Mouse (Mus musculus): ENCODE measurements at regions not wholly inside any gene's neighbourhood (a gene's known extent, or its start where the extent isn't known, plus 50 kb on each side); places are given as distances from the start of the nearest gene placed in this dataset.
A peak's percentile ranks its signal among the peaks of the same experiment; 100 is the strongest.
"Not testable (repeated sequence)": the region's sequence is repeated elsewhere in the genome, so short reads cannot be mapped to it uniquely, and the experiment has no call there.

GRCm38 (mm10) chr17:50397324-50397723, 103.9 kb upstream of the Dazl start:
- no peak for DNase-seq (ENCODE audit: low spot score in 2 of 2)

GRCm38 (mm10) chr17:50407249-50407990, 101.8 kb upstream of the Plcl2 start:
- DNase-seq (ENCODE audit: low spot score in 2 of 2) = no peak

GRCm38 (mm10) chr17:50408581-50408980, 100.6 kb upstream of the Plcl2 start:
- DNase-seq (ENCODE audit: low spot score in 2 of 2) = no peak

GRCm38 (mm10) chr17:50409271-50409670, 99.9 kb upstream of the Plcl2 start:
- DNase-seq (ENCODE audit: low spot score in 2 of 2) = no peak

DNA sequence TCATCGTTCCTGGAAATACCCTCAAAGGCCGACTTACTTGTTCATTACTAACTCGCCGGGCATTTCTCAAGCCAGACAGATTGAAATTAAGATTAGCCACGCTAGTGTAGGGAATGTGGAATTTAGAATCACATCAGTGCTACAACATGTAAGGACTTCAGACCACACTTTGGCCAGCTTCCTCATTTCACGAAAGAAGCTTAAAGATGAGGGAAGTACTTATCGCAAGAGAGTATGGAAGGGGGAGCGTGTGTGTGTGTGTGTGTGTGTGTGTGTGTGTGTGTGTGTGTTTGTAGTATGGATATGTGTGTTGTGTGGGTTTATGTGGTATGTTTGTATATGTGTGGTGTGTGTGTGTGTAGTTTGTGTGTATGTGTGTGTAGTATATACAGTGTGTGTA, 99.3 kb upstream of the Plcl2 start:
- no peak for DNase-seq (ENCODE audit: low spot score in 2 of 2)

- DNase-seq (ENCODE audit: low spot score in 2 of 2) = no peak
Measured at GRCm38 (mm10) chr17:50410296-50410695, 98.9 kb upstream of the Plcl2 start.

- DNase-seq (ENCODE audit: low spot score in 2 of 2) = no peak
Measured at GRCm38 (mm10) chr17:50412446-50412845, 96.8 kb upstream of the Plcl2 start.

DNA sequence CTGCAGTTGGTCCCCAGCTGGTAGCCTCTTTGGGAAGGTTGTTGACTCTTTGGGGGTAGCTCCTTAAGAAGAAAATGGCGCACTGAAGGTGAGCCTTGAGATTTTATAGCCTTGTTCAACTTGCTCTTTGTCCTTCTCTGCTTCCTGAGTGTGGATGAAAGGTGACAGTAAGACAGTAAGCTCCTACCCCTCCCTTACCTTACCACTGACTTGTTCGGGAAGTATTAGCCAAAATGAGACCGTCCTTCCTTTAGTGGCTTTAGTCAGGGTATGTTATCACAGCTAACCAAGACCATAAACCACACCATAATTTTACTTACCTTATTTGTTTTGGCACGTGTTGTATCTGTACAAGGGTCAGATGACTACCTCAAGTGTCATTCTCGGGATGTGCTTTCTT, 95.3 kb upstream of the Plcl2 start:
- DNase-seq (ENCODE audit: low spot score in 2 of 2) = no peak

GRCm38 (mm10) chr17:50415331-50416005, 93.7 kb upstream of the Plcl2 start:
- DNase-seq (ENCODE audit: low spot score in 2 of 2) = no peak

GRCm38 (mm10) chr17:50416119-50416518, 93.1 kb upstream of the Plcl2 start:
- DNase-seq (ENCODE audit: low spot score in 2 of 2) = no peak

DNA sequence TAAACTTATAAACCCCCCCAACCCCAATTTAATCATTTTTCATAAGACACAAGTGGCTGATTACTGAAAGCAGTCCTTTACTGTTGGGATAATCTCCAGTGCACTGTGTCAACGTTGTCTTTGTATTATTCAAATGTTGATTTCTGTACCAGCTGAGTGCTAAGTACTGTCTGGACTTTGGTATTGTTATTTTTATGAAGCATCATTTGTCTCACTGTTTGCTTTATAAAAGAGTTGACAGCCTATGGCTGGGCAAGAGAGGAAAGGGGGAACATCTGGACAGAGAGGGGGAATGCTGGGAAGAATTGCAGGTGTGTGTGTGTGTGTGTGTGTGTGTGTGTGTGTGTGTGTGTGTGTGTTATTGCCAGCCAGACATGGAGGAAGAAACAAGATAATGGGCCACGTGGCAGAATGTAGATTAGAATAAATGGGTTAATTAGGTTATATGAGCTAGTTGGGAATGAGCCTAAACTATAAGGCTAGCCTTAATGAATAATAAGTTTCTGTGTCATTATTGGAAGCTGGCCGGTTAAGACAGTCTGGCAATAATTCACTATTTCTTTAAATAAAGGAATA, 92.6 kb upstream of the Plcl2 start:
- DNase-seq (ENCODE audit: low spot score in 2 of 2) = no peak

GRCm38 (mm10) chr17:50418863-50419383, 90.3 kb upstream of the Plcl2 start:
- peak; percentile 57 to 71 for DNase-seq (ENCODE audit: low spot score in 2 of 2)

DNA sequence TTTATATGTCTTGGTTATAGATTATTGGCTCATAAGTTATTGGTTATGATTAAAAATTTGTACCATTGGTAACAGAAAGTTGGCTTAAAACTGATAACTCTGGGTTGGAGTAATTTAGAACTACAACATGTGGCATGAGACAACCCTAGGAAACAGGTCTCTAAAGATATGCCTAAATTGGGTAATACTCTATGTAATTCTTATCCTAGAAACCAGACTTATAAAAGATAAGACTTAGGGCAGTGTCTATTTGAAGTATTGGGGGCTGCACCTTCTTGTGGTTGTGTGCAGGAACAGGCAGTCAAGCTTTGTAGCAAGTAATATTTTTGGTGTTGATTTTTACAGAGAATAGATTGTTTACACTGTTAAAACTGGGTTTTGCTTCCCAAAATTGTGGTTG, 89.7 kb upstream of the Plcl2 start:
- not testable (repeated sequence) for DNase-seq (ENCODE audit: low spot score in 2 of 2)

DNA sequence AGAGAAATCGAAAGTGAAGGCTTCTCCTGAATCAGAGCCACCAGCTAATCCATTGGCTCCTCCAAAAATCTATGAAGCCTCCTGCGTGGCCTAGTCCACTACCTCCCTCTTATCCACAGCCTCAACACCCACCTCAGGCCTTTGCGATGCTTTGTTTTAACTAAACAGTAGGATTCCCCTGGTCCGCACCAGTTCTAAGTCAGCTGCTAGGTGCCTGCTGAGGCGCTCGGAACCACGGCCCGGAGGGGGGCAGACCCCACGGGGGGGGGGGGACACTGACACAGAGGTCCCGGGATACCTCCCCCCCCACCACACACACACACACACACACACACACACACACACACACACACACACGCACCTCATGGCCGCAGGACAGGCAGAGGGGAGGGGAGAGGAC, 89.2 kb upstream of the Plcl2 start:
- DNase-seq (ENCODE audit: low spot score in 2 of 2) = peak in 1 of 2 experiments; percentile 52

DNA sequence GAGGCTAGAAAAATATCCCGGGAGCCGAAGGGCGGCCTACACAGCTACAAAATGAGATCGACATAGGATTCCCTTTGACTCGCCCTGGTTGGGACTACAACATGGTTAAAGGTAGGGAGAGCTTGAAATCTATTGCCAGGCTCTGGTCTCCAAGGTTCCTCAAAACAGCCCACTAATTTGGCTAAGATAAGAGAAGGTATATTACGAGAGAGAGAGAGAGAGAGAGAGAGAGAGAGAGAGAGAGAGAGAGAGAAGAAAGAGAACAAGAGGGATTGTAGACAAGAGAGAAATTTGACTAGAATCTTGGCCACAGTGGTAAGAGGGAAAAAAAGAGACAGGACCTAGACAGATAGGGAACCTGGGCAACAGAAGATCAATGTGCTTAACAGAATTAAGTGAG, 88.5 kb upstream of the Plcl2 start:
- DNase-seq (ENCODE audit: low spot score in 2 of 2) = no peak

GRCm38 (mm10) chr17:50421476-50421875, 87.7 kb upstream of the Plcl2 start:
- no peak for DNase-seq (ENCODE audit: low spot score in 2 of 2)

DNA sequence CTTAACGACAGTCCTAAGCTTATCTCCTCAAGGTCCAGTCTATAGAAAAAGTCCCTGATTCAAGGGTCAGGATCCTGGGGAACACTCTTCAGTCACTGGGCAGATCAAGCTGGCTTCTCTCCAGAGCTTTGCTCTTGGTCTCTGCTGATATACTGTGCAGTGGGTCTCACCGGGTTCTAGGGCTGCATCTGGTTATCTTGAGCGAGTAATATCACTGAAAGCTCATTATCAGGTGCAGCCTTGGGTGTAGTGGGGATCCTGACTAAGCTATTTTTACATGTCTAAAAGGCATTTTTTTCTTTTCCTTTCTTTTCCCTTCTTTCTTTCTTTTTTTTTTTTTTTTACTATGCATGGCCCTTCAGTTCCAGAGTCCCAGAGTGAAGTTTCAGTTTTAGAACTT, 84.1 kb upstream of the Plcl2 start:
- DNase-seq (ENCODE audit: low spot score in 2 of 2) = peak; percentile 61 to 77

GRCm38 (mm10) chr17:50425531-50425930, 83.7 kb upstream of the Plcl2 start:
- no peak for DNase-seq (ENCODE audit: low spot score in 2 of 2)

- DNase-seq (ENCODE audit: low spot score in 2 of 2) = no peak
Measured at GRCm38 (mm10) chr17:50426146-50426545, 83.1 kb upstream of the Plcl2 start.

DNA sequence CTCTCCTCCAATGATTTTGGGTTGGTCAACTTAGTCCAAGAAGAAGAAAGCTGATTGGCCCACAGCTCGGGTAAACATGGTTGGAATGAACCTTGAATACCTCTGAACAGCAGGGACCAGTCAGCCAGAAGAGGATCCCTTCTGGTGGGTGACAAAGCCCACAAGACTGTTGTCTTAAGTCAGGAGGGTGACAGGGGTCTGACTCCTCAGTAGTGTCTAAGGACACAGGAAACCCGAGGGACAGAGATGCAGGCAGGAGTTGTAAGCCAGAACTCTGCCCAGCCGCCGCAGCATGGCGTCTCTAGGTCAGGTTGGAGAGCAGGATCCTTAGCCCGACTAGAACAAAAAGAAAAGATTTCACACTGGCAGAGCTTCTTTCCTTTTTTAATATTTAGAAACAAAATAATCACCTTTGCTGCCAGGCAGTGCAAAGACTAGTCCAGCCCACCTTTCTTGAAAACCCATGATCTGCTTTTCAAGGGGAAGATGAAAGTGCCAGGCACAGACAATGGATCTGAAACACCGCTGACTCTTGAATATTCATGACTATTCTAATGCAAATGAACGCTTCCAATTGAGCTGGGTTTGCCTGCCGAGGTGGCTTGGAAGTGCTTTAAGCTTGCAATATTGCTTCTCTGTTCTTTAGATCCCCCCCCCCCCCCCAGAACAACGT, 81.7 kb upstream of the Plcl2 start:
- DNase-seq (ENCODE audit: low spot score in 2 of 2) = no peak

- DNase-seq (ENCODE audit: low spot score in 2 of 2) = no peak
Measured at GRCm38 (mm10) chr17:50428004-50428560, 81.1 kb upstream of the Plcl2 start.

- no peak for DNase-seq (ENCODE audit: low spot score in 2 of 2)
Measured at GRCm38 (mm10) chr17:50432559-50432958, 76.6 kb upstream of the Plcl2 start.
